Mouse (Mus musculus) heart, postnatal 14 days (tissue): ENCODE data around the gene Lrrc19. TPM values are rescaled to one million over a fixed set of nuclear protein-coding genes. Genes with fewer than 3 reads are reported as not detected.

Experiments
- DNase-seq, 2 experiments: peaks; one replicate each; pipeline ENCODE4 v3.0.0; 2021 to 2022
- intact Hi-C: fragments of 180-260 bp; cut with DNase I; formaldehyde crosslinking; loops from one replicate; pipeline ENCODE4 v1.15.1; 2025
- microRNA-seq, 2 experiments: library from miRNA; unstranded; fragments of <30 nt; microRNA quantifications; one replicate each; pipeline ENCODE4 v1.2.0; 2021 to 2022
- total RNA-seq, 2 experiments: library from RNA; stranded (reverse); gene quantifications; 2 replicates each; pipeline ENCODE4 v1.2.3; 2021

Gene Lrrc19
- total RNA-seq, 2 experiments from 2014 or later, result not detected

GRCm38 (mm10) chr4:94601395-94601794 lies 48.5 kb downstream of the Lrrc19 start:
- intact Hi-C loops, result loop anchor here (5.0 kb wide), 1 partner anchor 44 kb away; the partner anchor contains the start of genes Caap1 and Gm10306
- DNase-seq, result peak in 1 of 2 experiments; percentile 3

GRCm38 (mm10) chr4:94592709-94593108 lies 57.2 kb downstream of the Lrrc19 start:
- intact Hi-C loops, result no loop called here
- no peak for DNase-seq

- DNase-seq, result no peak
- intact Hi-C loops, result no loop called here
Observed at GRCm38 (mm10) chr4:94591765-94592381, 58.1 kb downstream of the Lrrc19 start.

Small RNA genes within 50 kb of the gene (microRNA-seq; reads per million reads assigned to microRNA genes)
- 792 to 966 reads per million in 2 experiments for gene Mir872

Other genes with a start within 250 kb of the Lrrc19 start
- gene Gm10306, start 93.6 kb downstream of the Lrrc19 start, total RNA-seq, result not detected
- gene Caap1, start 93.3 kb downstream of the Lrrc19 start, total RNA-seq, result 1 to 10 TPM; 4.9 to 5.8 TPM
- gene Plaa, start 46.9 kb downstream of the Lrrc19 start, total RNA-seq, result 10 to 100 TPM; 43.5 to 45.4 TPM
- 1 to 10 TPM; 4.3 to 4.5 TPM for gene Ift74, start 35.7 kb downstream of the Lrrc19 start, total RNA-seq
- gene Tek, start 89.1 kb upstream of the Lrrc19 start, total RNA-seq, result 10 to 100 TPM; 53.1 to 61.1 TPM